Mouse (Mus musculus) liver, postnatal 0 days (tissue): ENCODE results near the gene Myo1e. TPM values are rescaled to one million over a fixed set of nuclear protein-coding genes. Genes with fewer than 3 reads are reported as not detected.

ENCODE experiments used
- ATAC-seq: fragments of 200-750 bp; cut with Nextera tagmentation; 2 replicates; pipeline ENCODE4 v1.8.0; 2017; ENCODE audit warnings: mild to moderate bottlenecking, moderate library complexity
- DNase-seq: peaks from one replicate; pipeline ENCODE4 v3.0.0-alpha.2; 2016
- H3K27ac ChIP-seq: fragments of 300-500 bp; sonication (generic); 2 replicates; pipeline ENCODE4 v1.5.1; 2014; ENCODE audit warnings: antibody characterized with exemption, moderate library complexity, mild to moderate bottlenecking, low read depth
- H3K27me3 ChIP-seq: fragments of 300-500 bp; sonication (generic); 2 replicates; pipeline ENCODE4 v1.6.1; 2014; ENCODE audit warnings: low read length, control low read depth, mixed read lengths; ENCODE audit not compliant: insufficient read depth
- H3K36me3 ChIP-seq: fragments of 300-500 bp; sonication (generic); replicated peaks from 2 replicates; pipeline ENCODE4 v1.6.1; 2014; ENCODE audit warnings: mild to moderate bottlenecking, control low read depth, low read length, moderate library complexity, mixed read lengths; ENCODE audit not compliant: insufficient read depth
- H3K4me1 ChIP-seq: fragments of 300-500 bp; sonication (generic); 2 replicates; pipeline ENCODE4 v1.6.1; 2014; ENCODE audit warnings: antibody characterized with exemption, mild to moderate bottlenecking, control low read depth; ENCODE audit not compliant: insufficient read depth
- H3K4me2 ChIP-seq: fragments of 300-500 bp; sonication (generic); 2 replicates; pipeline ENCODE4 v1.6.1; 2014; ENCODE audit warnings: low read depth, mild to moderate bottlenecking, low read length, moderate library complexity, mixed read lengths
- H3K4me3 ChIP-seq: fragments of 300-500 bp; sonication (generic); 2 replicates; pipeline ENCODE4 v1.5.1; 2014; ENCODE audit warnings: low read depth, low read length
- H3K9ac ChIP-seq: fragments of 300-500 bp; sonication (generic); replicated peaks from 2 replicates; pipeline ENCODE4 v1.6.1; 2014; ENCODE audit warnings: mild to moderate bottlenecking, moderate library complexity
- H3K9me3 ChIP-seq: fragments of 300-500 bp; sonication (generic); 2 replicates; pipeline ENCODE4 v1.6.1; 2016; ENCODE audit warnings: mild to moderate bottlenecking, control low read depth, low read length, mixed read lengths
- CTCF ChIP-seq: sonication (generic); IDR thresholded peaks from 2 replicates; pipeline ENCODE4 v1.5.1; 2016; ENCODE audit warnings: antibody characterized with exemption, low read depth
- EP300 ChIP-seq: IDR thresholded peaks from 2 replicates; pipeline ENCODE4 v1.6.1; 2016; ENCODE audit warnings: antibody characterized with exemption, low read depth, mild to moderate bottlenecking
- WGBS: fragments of 180-500 bp; shearing (Covaris S2); extraction: QIAGEN DNeasy Blood & Tissue Kit; methylation state at CpG from one replicate; pipeline ENCODE4 v1.1.7; 2014; ENCODE audit not compliant: insufficient replicate concordance; 5-methylcytosine and 5-hydroxymethylcytosine counted together
- polyA plus RNA-seq: library from polyadenylated mRNA; unstranded; fragments of >200 nt; fragmentation: Nextera tagmentation; extraction: Ambion mirVana; gene quantifications from 2 replicates; pipeline ENCODE4 v1.2.1, GENCODE M21; 2015

Gene Myo1e
- polyA plus RNA-seq, 1 experiment from 2014 or later = 7.4 TPM

DNA sequence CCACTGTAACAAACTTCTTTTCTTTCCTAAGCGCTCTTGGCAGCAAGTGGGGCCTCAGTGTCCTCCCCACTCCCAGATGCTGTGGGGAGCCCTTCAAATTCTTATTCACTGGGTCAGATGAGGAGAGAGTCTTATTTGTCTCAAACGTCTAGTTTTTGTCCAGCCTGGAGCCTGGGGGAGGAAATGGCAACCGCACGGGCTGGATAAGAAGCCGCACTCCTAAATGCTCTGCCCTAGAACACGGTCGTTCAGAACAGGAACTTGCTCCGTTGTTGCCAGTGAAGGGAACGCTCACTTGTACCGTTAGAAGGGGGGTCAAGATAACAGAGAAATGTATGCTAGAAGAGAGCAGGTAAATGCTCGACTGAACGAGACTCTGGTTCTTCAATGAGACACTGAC, 174.9 kb downstream of the Myo1e start:
- TF ChIP-seq EP300 = no peak
- TF ChIP-seq CTCF = no peak
- ATAC-seq (no peak), DNase-seq (no peak)
- H3K36me3 ChIP-seq = peaks cover 12% of the 10 kb centered on the region
- no peaks in the 10 kb centered on the region for H3K27me3 ChIP-seq
- H3K4me1 ChIP-seq = no peaks in the 10 kb centered on the region
- no peak overlapping the region for H3K4me3 ChIP-seq
- H3K27ac ChIP-seq = no peak overlapping the region
- H3K9me3 ChIP-seq = 0 out of 2 replicates have a peak, but pooled peaks cover 2% of the 10 kb centered on the region
- H3K4me2 ChIP-seq = no peak overlapping the region
- no peak overlapping the region for H3K9ac ChIP-seq
- 44% methylated on average over 12 of the region's 12 CpGs for WGBS

DNA sequence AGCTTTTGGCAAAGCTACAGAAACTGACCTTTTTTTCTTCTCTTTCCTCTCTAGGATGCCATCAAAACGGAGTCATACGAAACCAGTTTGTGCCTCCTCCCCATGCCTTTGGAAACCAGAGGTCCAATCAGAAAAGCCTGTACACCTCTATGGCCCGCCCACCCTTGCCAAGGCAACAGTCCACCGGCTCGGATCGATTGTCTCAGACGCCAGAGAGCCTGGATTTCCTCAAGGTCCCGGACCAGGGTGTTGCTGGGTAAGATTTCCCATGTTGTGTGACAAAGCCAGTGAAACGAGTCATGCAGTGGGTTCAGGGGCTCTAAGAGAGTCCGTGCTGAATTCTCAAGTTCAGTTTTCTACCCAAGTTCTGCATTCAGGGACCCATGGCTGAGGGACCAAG, 176.6 kb downstream of the Myo1e start:
- no peak for ATAC-seq
- no peak overlapping the region for H3K4me2 ChIP-seq
- TF ChIP-seq EP300 (no peak), CTCF (no peak)
- H3K4me3 ChIP-seq = no peak overlapping the region
- no peaks in the 10 kb centered on the region for H3K4me1 ChIP-seq
- H3K36me3 ChIP-seq = no peaks in the 10 kb centered on the region; the same call in 1 of the 2 replicates
- WGBS = 80% methylated on average over 10 of the region's 10 CpGs
- no peak overlapping the region for H3K27ac ChIP-seq
- no peaks in the 10 kb centered on the region for H3K9me3 ChIP-seq
- DNase-seq = no peak
- no peaks in the 10 kb centered on the region for H3K27me3 ChIP-seq
- H3K9ac ChIP-seq = no peak overlapping the region

DNA sequence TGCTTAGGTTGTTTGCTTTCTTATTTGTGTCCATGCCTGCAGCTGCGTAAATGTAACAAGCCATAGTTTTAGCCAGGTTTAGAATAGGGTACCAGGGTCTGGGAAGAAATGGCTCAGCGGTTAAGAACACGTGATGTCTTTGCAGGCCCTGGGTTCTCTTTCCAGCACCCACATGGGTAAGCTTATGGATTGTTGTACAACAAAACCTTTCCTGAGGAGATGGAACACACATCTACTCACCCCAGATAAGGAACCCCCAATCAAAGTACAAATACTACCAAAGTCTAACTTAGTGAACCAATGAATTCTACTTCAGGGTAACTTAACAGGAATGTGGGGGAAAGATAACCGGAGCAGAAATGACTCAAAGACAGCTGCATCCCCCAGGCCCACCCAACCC, 177.3 kb downstream of the Myo1e start:
- Histone ChIP-seq H3K36me3 (no peaks in the 10 kb centered on the region; the same call in 1 of the 2 replicates), H3K27ac (no peak overlapping the region), H3K9me3 (no peaks in the 10 kb centered on the region), H3K4me3 (no peak overlapping the region), H3K4me2 (no peak overlapping the region), H3K4me1 (no peaks in the 10 kb centered on the region), H3K9ac (no peak overlapping the region), H3K27me3 (no peaks in the 10 kb centered on the region)
- TF ChIP-seq EP300 = no peak
- no peak for TF ChIP-seq CTCF
- 73% methylated on average over 4 of the region's 4 CpGs for WGBS
- ATAC-seq (no peak), DNase-seq (no peak)

DNA sequence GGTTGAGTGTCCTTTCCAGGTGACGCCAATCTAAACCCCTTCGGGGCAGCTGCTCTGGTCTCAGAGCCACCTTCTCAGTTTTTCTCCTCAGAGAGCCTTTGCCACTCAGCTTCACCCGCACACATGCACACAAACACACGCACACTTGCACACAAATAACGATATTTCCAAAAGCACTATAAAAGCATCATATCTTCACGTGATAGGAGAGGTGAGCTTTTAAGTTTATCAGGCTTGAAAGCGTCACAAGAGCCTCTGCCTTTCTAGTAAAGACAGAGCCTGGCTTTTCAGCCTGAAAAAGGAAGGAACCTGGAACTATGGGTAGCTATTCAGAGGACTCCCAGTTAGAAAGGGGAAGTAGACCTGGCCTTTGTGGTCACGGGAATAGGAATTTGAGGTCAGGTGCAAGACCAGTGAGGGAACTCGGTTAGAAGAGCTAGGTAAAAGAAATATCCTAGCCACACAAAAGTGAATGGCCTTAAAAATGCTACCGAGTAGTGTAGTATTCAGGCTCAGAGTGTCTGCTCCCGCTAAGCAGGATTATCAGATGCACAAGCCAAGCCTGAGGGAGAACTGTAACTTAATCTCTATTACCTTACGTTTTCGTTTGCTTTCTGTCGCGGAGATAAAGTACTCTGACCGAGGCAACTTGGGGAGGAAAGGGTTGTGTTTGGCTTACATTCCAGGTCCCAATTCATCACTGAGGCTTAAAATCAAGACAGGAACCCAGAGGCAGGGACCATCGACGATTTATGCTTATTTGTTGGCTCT, 178.0 kb downstream of the Myo1e start:
- no peaks in the 10 kb centered on the region for H3K27me3 ChIP-seq
- H3K4me2 ChIP-seq = no peak overlapping the region
- no peaks in the 10 kb centered on the region; the same call in 1 of the 2 replicates for H3K36me3 ChIP-seq
- no peak overlapping the region for H3K9ac ChIP-seq
- 45% methylated on average over 18 of the region's 18 CpGs for WGBS
- TF ChIP-seq EP300 (0 out of 2 replicates have a peak, but pooled peaks have one; percentile 45), CTCF (no peak)
- no peak for ATAC-seq
- DNase-seq = no peak
- H3K4me3 ChIP-seq = no peak overlapping the region
- no peaks in the 10 kb centered on the region for H3K9me3 ChIP-seq
- no peaks in the 10 kb centered on the region for H3K4me1 ChIP-seq
- H3K27ac ChIP-seq = no peak overlapping the region

DNA sequence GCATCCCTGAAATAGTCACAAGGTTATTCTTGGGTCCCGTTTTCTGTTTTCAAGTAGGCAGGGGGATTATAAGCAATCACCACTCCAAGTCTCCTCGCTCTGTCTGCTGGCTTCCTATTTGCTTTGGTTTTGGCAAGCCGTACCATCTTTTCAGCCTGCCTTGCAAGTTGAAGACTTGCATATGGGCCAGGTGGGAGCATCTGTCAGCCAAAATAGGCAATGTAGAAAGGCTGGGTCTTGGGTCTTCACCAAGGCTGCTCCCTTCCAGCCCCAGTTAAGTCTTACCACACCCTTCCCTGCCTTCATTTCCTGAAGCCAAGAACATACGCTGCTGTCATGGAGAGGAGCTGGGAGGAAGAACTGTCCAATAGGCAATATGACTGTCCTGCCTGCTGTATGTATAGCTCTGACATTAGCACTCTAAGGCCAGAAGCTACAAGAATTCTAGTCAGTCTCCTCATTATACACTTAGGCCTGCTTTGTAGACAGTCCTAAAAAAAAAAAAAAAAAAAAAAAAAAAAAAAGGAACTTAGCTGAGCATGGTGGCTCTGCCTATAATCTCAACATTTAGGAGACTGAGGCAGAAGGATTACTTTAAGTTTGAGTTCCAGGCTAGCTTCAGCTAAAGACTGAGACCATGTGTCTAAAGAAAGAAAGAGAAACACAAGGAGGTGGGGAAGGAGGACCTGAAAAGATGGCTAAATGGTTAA, 180.4 kb downstream of the Myo1e start:
- ATAC-seq (no peak), DNase-seq (no peak)
- H3K4me3 ChIP-seq = no peak overlapping the region
- no peaks in the 10 kb centered on the region for H3K9me3 ChIP-seq
- no peak overlapping the region for H3K4me2 ChIP-seq
- 79% methylated on average over 4 of the region's 4 CpGs for WGBS
- H3K27me3 ChIP-seq = no peaks in the 10 kb centered on the region
- H3K27ac ChIP-seq = no peak overlapping the region
- H3K36me3 ChIP-seq = no peaks in the 10 kb centered on the region; the same call in 1 of the 2 replicates
- TF ChIP-seq CTCF (no peak), EP300 (no peak)
- H3K4me1 ChIP-seq = no peaks in the 10 kb centered on the region
- no peak overlapping the region for H3K9ac ChIP-seq

DNA sequence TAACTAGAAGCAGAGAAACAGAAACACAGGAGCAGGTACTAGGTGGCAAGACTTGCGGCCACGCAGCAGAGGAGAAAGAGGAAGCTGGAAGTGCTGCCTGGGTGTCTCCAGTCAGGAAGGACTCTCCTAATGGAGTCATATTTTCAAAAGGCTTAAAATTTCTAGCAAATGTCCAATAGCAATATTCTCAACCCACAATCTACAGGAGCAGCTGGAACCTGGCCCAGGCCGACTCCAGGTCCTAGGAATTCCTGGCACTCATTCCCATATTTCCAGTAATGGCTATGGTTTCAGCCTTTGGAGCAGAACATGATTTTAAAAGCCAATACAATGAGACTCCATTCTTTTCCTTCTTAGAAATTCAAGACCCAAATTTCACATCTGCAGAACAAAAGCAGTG, 182.4 kb downstream of the Myo1e start:
- Histone ChIP-seq H3K4me3 (no peak overlapping the region), H3K27me3 (no peaks in the 10 kb centered on the region), H3K4me2 (no peak overlapping the region), H3K9ac (no peak overlapping the region), H3K9me3 (no peaks in the 10 kb centered on the region), H3K4me1 (no peaks in the 10 kb centered on the region), H3K27ac (no peak overlapping the region), H3K36me3 (no peaks in the 10 kb centered on the region; the same call in 1 of the 2 replicates)
- no peak for DNase-seq
- no peak for TF ChIP-seq EP300
- 57% methylated on average over 3 of the region's 3 CpGs for WGBS
- no peak for ATAC-seq
